Comparison of ENCODE assay signal across 9 mouse cellular contexts in the genomic region with DNA sequence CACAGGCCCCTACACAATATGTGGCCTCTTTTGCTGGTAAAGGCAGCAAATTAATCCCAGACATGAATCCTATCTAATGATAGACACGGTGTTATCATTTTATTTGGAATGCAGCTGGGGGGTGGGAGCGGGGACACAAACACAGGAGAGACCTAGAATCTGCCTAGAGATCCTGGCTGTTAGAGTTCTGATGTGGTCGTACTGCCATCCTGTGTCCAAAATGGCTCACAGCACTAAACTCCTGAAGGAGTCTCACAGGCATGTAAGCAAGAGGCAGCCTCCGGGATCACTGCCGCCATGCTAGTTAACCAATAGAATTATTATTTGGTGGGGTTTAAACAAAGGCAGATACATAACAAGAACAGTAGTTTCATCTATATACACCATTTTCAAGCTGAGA. TPM values are rescaled to one million over a fixed set of nuclear protein-coding genes. Genes with fewer than 3 reads are reported as not detected.
DNase-seq lines count a peak whose midpoint lies in the region; TF ChIP-seq lines count a peak whose summit lies in the region.
"Had no signal": no experiment of that assay in that cellular context is flagged by ENCODE, and none has a peak within 500 bp of the region (broad histone marks: within the 10 kb centered on the region; RNA-seq: fewer than 3 reads in every experiment).

No protein-coding gene starts in this region.

- TF ChIP-seq POLR2A in thymus, adult 2 months (IDR thresholded peaks at IDR 0.05; ENCODE audit: control insufficient read depth, extremely low read depth, insufficient read depth, low read length, poor library complexity) = no peak
- no peak for TF ChIP-seq POLR2A in lung, adult 2 months (IDR thresholded peaks at IDR 0.05; ENCODE audit: borderline replicate concordance, extremely low read depth, low read depth, low read length)

- no peaks in the 10 kb centered on the region for H3K4me1 ChIP-seq in thymus, adult 2 months (replicated peaks; ENCODE audit: control insufficient read depth, insufficient read depth, low read length)
- peaks cover 2% of the 10 kb centered on the region; the same call in 1 of the 2 replicates for H3K4me1 ChIP-seq in lung, adult 2 months (ENCODE audit: control insufficient read depth, insufficient read depth, low read length)

- no peak for TF ChIP-seq CTCF in thymus, adult 2 months (IDR thresholded peaks at IDR 0.05; ENCODE audit: borderline replicate concordance, control insufficient read depth, extremely low read depth, insufficient read depth, low read length, poor library complexity)
- TF ChIP-seq CTCF in lung, adult 2 months (IDR thresholded peaks at IDR 0.05; ENCODE audit: insufficient read depth, low read length) = peak; percentile 53

- no peak overlapping the region for H3K27ac ChIP-seq in thymus, adult 2 months (ENCODE audit: control insufficient read depth, insufficient read depth, low read length)

- H3K4me3 ChIP-seq in thymus, adult 2 months (ENCODE audit: control insufficient read depth, insufficient read depth, low read length) = no peak overlapping the region
- no peak overlapping the region for H3K4me3 ChIP-seq in lung, adult 2 months (replicated peaks; ENCODE audit: extremely low read depth, low read depth, low read length)
- H3K4me3 ChIP-seq: erythroblast, embryonic 14.5 days had no signal

- H3K27me3 ChIP-seq in thymus, adult 2 months (ENCODE audit: control insufficient read depth, insufficient read depth, low read length) = no peaks in the 10 kb centered on the region

- peak; percentile 4 for DNase-seq in thymus, adult 2 months
- no peak for DNase-seq in thymus, postnatal 36 days
- DNase-seq in cerebellum, postnatal 10 days = peak; percentile 62
- DNase-seq in frontal cortex, postnatal 14 days (ENCODE audit: low spot score in 2 of 2) = peak; percentile 25 to 44
- DNase-seq in kidney, postnatal 10 days = peak; percentile 63
- DNase-seq in lung, adult 2 months = no peak
- peak; percentile 58 for DNase-seq in right cerebral cortex, adult 18-20 months
- DNase-seq in spleen, postnatal 4 days (ENCODE audit: low spot score in 2 of 2) = no peak

- no peaks in the 10 kb centered on the region for H3K36me3 ChIP-seq in thymus, adult 2 months (ENCODE audit: control insufficient read depth, insufficient read depth, low read length)

- 41% methylated on average over 5 of the region's 5 CpGs for WGBS in thymus, adult 2 months
- WGBS in lung, adult 2 months = 12% methylated on average over 5 of the region's 5 CpGs

RNA-seq across cellular contexts. Expression of gene Mrps14, which starts 10.5 kb away (rescaled TPM):
- 32.8 and 34.9 TPM in 2 replicates for polyA plus RNA-seq in thymus, adult 2 months (2012; rRNA removed)
- 11.8 and 18.0 TPM in 2 replicates for polyA plus RNA-seq in lung, adult 2 months (2012; rRNA removed)

RNA-seq across cellular contexts. Expression of gene Cacybp, which starts 28.2 kb away (rescaled TPM):
- polyA plus RNA-seq in thymus, adult 2 months (2012; rRNA removed) = 13.5 and 15.0 TPM in 2 replicates
- 4.9 and 5.7 TPM in 2 replicates for polyA plus RNA-seq in lung, adult 2 months (2012; rRNA removed)

RNA-seq across cellular contexts. Expression of gene Tnn, which starts 31.1 kb away (rescaled TPM):
- polyA plus RNA-seq in thymus, adult 2 months (2012; rRNA removed) = 0.12 and 0.13 TPM in 2 replicates
- polyA plus RNA-seq in lung, adult 2 months (2012; rRNA removed) = 0.63 and 6.0 TPM in 2 replicates
- polyA plus RNA-seq: erythroblast, embryonic 14.5 days had no signal

Comparison
In these comparisons a context has a peak if more than half of its experiments do, and no peak if none do; other contexts are left out.
1. DNase-seq: peak in thymus, adult 2 months (single experiment), cerebellum, postnatal 10 days (2 of 2), frontal cortex, postnatal 14 days (2 of 2), kidney, postnatal 10 days (single experiment) and right cerebral cortex, adult 18-20 months (single experiment); none in thymus, postnatal 36 days (0 of 2), lung, adult 2 months (single experiment) and spleen, postnatal 4 days (0 of 2).